Mouse (Mus musculus): ENCODE data around the gene Adh4. TPM values are rescaled to one million over a fixed set of nuclear protein-coding genes. Genes with fewer than 3 reads are reported as not detected.
"Not testable (repeated sequence)": the region's sequence is repeated elsewhere in the genome, so short reads cannot be mapped to it uniquely, and the experiment has no call there.

Adh4 gene
- total RNA-seq (2014; rRNA removed), result not detected in 2 replicates
- not detected in 2 replicates for polyA plus RNA-seq (2015; fragmentation: Nextera tagmentation; extraction: Ambion mirVana)

DNA sequence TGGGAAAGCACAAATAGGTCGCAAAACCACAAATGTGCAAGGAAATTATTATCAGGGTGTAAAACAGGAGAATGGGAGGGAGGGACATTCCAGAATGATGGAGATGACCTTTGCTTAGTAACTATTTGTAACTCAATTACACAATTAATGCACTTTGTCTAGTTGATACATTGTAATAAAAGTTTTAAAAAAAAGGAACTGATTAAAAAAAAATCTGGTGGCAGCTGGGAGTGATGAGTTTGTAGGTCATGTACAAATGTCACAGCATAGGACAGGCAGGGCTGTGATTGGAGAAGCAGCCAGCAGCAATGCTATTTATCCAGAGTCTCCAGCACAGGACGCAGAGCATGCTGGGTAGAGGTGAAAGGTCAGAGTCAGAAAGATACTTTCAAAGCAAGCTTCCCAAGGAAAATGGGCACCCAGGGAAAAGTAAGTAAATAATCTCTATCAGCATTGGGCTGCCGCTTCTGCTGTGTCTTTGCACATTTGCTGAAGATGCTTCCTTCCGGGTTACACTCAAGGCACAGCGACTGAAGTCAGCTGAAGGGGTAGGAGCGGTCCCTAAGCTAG lies at the start of gene Adh4:
Gene Adh4 (plus strand): TSS at position 346 of the 570 bp plus-strand sequence.
- no peaks in the 10 kb centered on the region for H3K36me3 ChIP-seq (ENCODE audit: insufficient read depth, low read length)
- 78% methylated on average over 6 of the region's 6 CpGs for WGBS
- TF ChIP-seq CTCF (IDR thresholded peaks at IDR 0.05; ENCODE audit: low read depth), result no peak

GRCm38 (mm10) chr3:138366181-138366580 lies 49.1 kb upstream of the Adh4 start:
- Histone ChIP-seq H3K27me3 (ENCODE audit: insufficient read depth, low read length) (no peaks in the 10 kb centered on the region), H3K4me1 (ENCODE audit: insufficient read depth, low read length) (no peaks in the 10 kb centered on the region), H3K9me3 (ENCODE audit: low read length) (no peaks in the 10 kb centered on the region), H3K4me2 (ENCODE audit: low read depth, low read length) (no peak overlapping the region), H3K36me3 (ENCODE audit: insufficient read depth, low read length) (no peaks in the 10 kb centered on the region), H3K27ac (no peak overlapping the region), H3K9ac (replicated peaks; ENCODE audit: low read length) (no peak overlapping the region), H3K4me3 (ENCODE audit: low read length) (no peak overlapping the region)
- no peak for DNase-seq (ENCODE audit: low spot score)
- TF ChIP-seq CTCF (IDR thresholded peaks at IDR 0.05; ENCODE audit: low read depth), result no peak
- no peak for ATAC-seq
- 88% methylated on average over 2 of the region's 2 CpGs for WGBS

More for the DNA sequence above, at the start of gene Adh4:
- no peaks in the 10 kb centered on the region for H3K9me3 ChIP-seq (ENCODE audit: low read length)
- H3K4me1 ChIP-seq (ENCODE audit: insufficient read depth, low read length), result no peaks in the 10 kb centered on the region
- DNase-seq (ENCODE audit: low spot score) (no peak), ATAC-seq (no peak)
- no peak within 1 kb of the TSS for H3K4me2 ChIP-seq (ENCODE audit: low read depth, low read length)
- no peak within 1 kb of the TSS for H3K9ac ChIP-seq (replicated peaks; ENCODE audit: low read length)
- H3K4me3 ChIP-seq (ENCODE audit: low read length), result no peak within 1 kb of the TSS
- H3K27me3 ChIP-seq (ENCODE audit: insufficient read depth, low read length), result no peaks in the 10 kb centered on the region
- H3K27ac ChIP-seq, result no peak within 1 kb of the TSS

DNA sequence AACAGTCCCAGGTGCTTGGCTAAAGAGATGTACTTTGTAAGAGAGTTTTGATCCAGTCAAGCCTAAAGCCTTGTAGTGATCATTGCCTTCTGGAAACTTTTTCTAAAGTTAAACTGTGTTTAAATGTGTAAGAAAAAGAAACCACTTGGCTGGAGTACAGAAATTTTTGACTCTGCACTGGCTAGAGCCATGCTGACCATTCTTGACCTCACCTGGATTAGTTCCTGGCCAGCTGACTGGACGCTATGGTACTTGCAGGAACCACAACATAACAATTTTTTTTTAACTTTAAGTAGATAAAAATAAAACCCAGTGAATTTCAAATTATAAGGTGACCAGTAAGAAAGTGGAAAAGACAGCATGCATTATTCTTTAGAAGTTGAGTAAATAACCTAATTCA lies 45.7 kb upstream of the Adh4 start:
- WGBS, result 88% methylated on average over 1 of the region's 1 CpGs
- H3K27ac ChIP-seq, result no peak overlapping the region
- ATAC-seq, result no peak
- no peak overlapping the region for H3K9ac ChIP-seq (replicated peaks; ENCODE audit: low read length)
- H3K27me3 ChIP-seq (ENCODE audit: insufficient read depth, low read length), result no peaks in the 10 kb centered on the region
- TF ChIP-seq CTCF (IDR thresholded peaks at IDR 0.05; ENCODE audit: low read depth), result no peak
- no peaks in the 10 kb centered on the region for H3K36me3 ChIP-seq (ENCODE audit: insufficient read depth, low read length)
- DNase-seq (ENCODE audit: low spot score), result no peak
- H3K4me2 ChIP-seq (ENCODE audit: low read depth, low read length), result no peak overlapping the region
- H3K9me3 ChIP-seq (ENCODE audit: low read length), result no peaks in the 10 kb centered on the region
- H3K4me1 ChIP-seq (ENCODE audit: insufficient read depth, low read length), result no peaks in the 10 kb centered on the region
- H3K4me3 ChIP-seq (ENCODE audit: low read length), result no peak overlapping the region

- ATAC-seq; H3K9ac ChIP-seq (replicated peaks; ENCODE audit: low read length); H3K4me3 ChIP-seq (ENCODE audit: low read length); H3K4me1 ChIP-seq (ENCODE audit: insufficient read depth, low read length); H3K27ac ChIP-seq; H3K9me3 ChIP-seq (ENCODE audit: low read length); DNase-seq (ENCODE audit: low spot score); H3K4me2 ChIP-seq (ENCODE audit: low read depth, low read length); H3K27me3 ChIP-seq (ENCODE audit: insufficient read depth, low read length); H3K36me3 ChIP-seq (ENCODE audit: insufficient read depth, low read length): not testable (repeated sequence)
- WGBS, result 81% methylated on average over 4 of the region's 4 CpGs
Observed at GRCm38 (mm10) chr3:138370289-138370688, 45.0 kb upstream of the Adh4 start.

DNA sequence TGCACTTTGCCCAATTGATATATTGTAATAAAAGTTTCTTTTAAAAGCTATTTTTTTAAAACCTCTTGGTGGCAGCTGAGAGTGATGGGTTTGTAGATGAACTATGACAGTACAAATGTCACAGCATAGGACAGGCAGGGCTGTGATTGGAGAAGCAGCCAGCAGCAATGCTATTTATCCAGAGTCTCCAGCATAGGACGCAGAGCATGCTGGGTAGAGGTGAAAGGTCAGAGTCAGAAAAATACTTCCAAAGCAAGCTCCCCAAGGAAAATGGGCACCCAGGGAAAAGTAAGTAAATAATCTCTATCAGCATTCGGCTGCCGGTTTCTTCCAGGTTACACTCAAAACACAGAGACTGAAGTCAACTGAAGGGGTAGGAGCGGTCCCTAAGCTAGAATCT lies 41.3 kb upstream of the Adh4 start:
- H3K36me3 ChIP-seq (ENCODE audit: insufficient read depth, low read length), result no peaks in the 10 kb centered on the region
- no peak overlapping the region for H3K4me2 ChIP-seq (ENCODE audit: low read depth, low read length)
- ATAC-seq, result no peak
- no peaks in the 10 kb centered on the region for H3K4me1 ChIP-seq (ENCODE audit: insufficient read depth, low read length)
- DNase-seq (ENCODE audit: low spot score), result no peak
- H3K9me3 ChIP-seq (ENCODE audit: low read length), result no peaks in the 10 kb centered on the region
- H3K4me3 ChIP-seq (ENCODE audit: low read length), result no peak overlapping the region
- no peak overlapping the region for H3K27ac ChIP-seq
- H3K9ac ChIP-seq (replicated peaks; ENCODE audit: low read length), result no peak overlapping the region
- no peak for TF ChIP-seq CTCF (IDR thresholded peaks at IDR 0.05; ENCODE audit: low read depth)
- WGBS, result 81% methylated on average over 4 of the region's 4 CpGs
- H3K27me3 ChIP-seq (ENCODE audit: insufficient read depth, low read length), result no peaks in the 10 kb centered on the region

DNA sequence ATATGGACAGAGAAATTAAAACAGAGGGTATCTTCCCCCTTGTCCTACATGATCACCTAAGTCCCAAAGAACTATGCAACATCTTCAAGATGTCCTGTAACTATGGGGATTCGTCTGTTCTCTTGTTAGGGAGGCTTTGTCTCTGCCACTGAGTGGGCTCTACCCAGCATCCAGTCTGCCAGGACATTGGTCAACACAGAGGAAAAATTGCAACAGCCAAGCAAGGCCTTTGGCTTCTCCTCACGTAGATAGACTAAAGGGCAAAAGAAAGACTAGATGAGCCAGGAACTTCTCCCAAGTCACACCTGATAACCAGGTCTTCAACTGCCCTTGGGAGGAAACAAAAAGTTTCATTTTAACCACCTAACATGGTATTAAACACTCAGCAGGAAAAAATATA lies 40.1 kb upstream of the Adh4 start:
- no peak for TF ChIP-seq CTCF (IDR thresholded peaks at IDR 0.05; ENCODE audit: low read depth)
- Histone ChIP-seq H3K4me3 (ENCODE audit: low read length) (no peak overlapping the region), H3K27ac (no peak overlapping the region)

GRCm38 (mm10) chr3:138381133-138381532 lies 34.1 kb upstream of the Adh4 start:
- ATAC-seq (peak; percentile 49; the same call in 1 of the 2 replicates), DNase-seq (ENCODE audit: low spot score) (peak; percentile 56)
- Histone ChIP-seq H3K9me3 (ENCODE audit: low read length) (no peaks in the 10 kb centered on the region), H3K4me1 (ENCODE audit: insufficient read depth, low read length) (no peaks in the 10 kb centered on the region), H3K9ac (replicated peaks; ENCODE audit: low read length) (no peak overlapping the region), H3K27ac (no peak overlapping the region), H3K4me2 (ENCODE audit: low read depth, low read length) (no peak overlapping the region), H3K4me3 (ENCODE audit: low read length) (no peak overlapping the region), H3K36me3 (ENCODE audit: insufficient read depth, low read length) (no peaks in the 10 kb centered on the region), H3K27me3 (ENCODE audit: insufficient read depth, low read length) (no peaks in the 10 kb centered on the region)
- TF ChIP-seq CTCF (IDR thresholded peaks at IDR 0.05; ENCODE audit: low read depth), result no peak
- WGBS, result 12% methylated on average over 3 of the region's 3 CpGs

More for the DNA sequence above, 40.1 kb upstream of the Adh4 start:
- Histone ChIP-seq H3K9me3 (ENCODE audit: low read length) (no peaks in the 10 kb centered on the region), H3K36me3 (ENCODE audit: insufficient read depth, low read length) (no peaks in the 10 kb centered on the region), H3K4me2 (ENCODE audit: low read depth, low read length) (no peak overlapping the region), H3K4me1 (ENCODE audit: insufficient read depth, low read length) (no peaks in the 10 kb centered on the region), H3K27me3 (ENCODE audit: insufficient read depth, low read length) (no peaks in the 10 kb centered on the region), H3K9ac (replicated peaks; ENCODE audit: low read length) (no peak overlapping the region)
- 77% methylated on average over 2 of the region's 2 CpGs for WGBS
- no peak for ATAC-seq
- no peak for DNase-seq (ENCODE audit: low spot score)
